Mouse (Mus musculus) layer of hippocampus, adult 9-10 months (tissue): Measurements from ENCODE around the gene Asna1.

ENCODE experiments used
- DNase-seq: peaks from one replicate; pipeline ENCODE4 v3.0.0; 2022; ENCODE audit warnings: low spot score

Asna1 gene

DNA sequence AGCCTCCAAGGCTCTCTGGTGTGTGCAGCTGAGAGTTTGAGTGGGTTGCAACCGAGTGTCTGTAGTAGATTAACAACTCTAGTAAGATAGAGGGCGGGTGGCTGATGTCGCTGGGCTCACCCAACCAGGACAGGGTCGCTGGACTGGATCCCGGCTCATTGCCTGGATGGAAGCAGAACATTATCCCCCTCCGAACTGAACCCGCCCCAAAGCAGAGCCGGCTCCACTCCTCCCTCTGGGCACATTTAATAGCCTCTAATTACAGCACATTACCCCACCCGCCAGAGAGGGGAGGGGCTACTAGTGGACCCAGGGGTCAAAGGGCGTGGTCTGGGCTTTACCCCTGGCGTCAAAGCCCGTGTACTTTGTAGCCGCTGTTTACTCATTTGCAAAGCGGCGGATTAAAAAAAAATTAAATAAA is 35.8 kb downstream of the Asna1 start:
- DNase-seq = no peak

- DNase-seq = no peak
Observed at GRCm38 (mm10) chr8:84987903-84988302, 37.2 kb downstream of the Asna1 start.

- DNase-seq = no peak
Observed at GRCm38 (mm10) chr8:84987388-84987787, 37.7 kb downstream of the Asna1 start.

GRCm38 (mm10) chr8:84986379-84986945 is 38.6 kb downstream of the Asna1 start:
- DNase-seq = no peak

DNA sequence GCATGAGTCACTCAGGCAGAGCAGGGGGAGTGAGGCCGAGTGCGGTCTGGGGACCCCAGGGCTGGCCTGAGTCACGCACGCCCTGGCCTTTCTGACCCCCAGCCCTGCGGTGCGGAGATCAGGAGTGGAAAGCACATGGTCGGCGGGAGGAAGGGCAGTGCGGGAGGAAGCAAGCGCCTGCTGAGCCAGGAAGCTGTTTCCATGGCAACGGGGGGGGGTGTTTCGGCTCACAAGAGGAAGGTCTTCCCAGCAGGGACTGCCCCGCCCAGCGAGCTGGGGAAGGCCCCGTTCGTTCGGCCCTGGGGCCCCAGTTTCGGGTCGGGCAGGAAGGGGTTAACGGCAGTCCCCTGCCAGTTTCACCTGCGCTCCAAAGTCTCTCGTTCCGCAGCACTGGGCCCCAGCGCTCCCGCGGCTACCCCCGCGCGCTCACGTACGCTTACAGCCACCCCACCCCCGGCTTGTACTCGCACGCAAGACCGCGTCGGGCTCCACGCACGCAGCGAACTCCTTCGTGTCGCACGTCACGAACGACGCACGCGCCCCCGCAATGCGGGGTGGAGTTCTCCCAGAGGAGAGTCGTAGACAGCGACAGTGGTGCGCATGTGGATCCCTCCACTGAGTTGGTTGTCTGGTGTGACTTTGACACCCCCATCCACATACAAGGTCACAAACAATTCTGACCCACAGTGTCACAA is 39.2 kb downstream of the Asna1 start:
- peak; percentile 78 for DNase-seq

GRCm38 (mm10) chr8:84985049-84985683 is 39.9 kb downstream of the Asna1 start:
- DNase-seq = no peak

DNA sequence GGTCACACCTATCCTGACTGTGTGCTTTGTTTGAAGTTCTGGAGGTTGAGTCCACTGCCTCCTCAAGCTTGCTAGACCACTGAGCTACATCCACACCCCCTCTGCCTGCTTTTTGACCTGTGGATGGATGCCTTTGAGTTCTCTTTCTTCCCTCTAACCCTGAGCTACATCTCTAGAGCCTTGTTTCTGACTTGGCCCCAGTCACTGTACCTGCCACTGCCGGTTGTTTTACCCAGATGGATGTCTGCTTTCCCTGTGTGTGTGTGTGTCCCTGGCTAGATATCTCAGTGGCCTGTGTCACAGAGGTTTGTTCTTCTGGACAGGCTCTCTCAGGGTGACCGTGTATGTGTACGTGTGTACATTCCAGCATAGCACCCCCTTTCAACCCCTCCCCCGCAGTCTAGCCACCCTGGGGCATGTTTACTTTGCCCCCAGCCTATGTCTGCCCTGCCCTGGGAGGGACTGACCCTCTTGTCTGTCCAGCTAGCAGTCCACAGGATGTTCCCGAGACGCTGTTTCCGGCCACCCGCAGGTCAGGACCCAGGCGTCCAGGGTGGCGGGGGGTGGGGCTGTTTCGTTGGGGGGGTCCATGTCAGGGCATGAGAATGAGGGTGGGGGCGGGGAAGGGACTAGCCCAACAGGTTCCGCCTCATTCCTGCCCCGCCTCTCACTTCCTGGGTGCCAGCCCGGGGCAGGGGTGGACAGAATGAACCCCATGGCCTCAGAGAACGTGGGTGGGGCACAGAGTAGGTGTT is 40.6 kb downstream of the Asna1 start:
- DNase-seq = no peak

- no peak for DNase-seq
Observed at GRCm38 (mm10) chr8:84982499-84983011, 42.5 kb downstream of the Asna1 start.

GRCm38 (mm10) chr8:84981644-84982498 is 43.2 kb downstream of the Asna1 start:
- DNase-seq = no peak

DNA sequence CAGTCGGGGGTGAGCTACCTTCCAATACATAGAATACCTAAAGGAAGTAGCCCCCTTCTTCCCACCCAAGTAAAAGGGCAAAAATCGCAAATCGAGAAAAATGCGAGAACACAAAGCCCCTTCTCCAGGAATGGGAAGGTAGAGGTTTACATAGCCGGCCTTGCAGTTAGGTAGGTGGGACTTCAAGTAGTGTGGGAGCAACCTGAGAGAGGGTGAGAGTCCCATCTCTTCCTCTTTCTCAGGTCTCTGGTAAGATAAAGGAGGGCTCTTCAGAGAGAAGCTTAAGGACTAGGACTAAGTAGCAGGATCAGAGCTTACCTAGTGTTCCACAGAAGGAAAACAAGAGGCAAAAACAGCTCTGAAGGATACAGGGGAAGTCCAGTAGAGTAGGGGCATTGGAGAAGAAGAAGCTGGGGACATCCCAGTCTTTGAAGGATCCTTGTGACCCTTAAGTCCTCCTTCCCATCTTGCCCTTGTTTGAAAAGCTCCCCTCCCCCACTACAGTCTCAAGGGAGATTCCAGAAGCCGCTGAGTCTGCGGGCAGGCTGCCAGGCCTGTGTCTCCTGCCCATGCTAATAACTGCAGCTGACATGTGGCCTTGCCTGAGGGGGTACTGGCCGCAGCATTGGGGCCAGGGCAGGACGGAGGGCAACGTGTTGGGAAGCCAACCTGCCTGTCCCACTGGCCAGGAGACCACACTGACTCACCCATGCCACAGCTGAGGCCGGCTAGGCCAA is 44.3 kb downstream of the Asna1 start:
- no peak for DNase-seq

DNA sequence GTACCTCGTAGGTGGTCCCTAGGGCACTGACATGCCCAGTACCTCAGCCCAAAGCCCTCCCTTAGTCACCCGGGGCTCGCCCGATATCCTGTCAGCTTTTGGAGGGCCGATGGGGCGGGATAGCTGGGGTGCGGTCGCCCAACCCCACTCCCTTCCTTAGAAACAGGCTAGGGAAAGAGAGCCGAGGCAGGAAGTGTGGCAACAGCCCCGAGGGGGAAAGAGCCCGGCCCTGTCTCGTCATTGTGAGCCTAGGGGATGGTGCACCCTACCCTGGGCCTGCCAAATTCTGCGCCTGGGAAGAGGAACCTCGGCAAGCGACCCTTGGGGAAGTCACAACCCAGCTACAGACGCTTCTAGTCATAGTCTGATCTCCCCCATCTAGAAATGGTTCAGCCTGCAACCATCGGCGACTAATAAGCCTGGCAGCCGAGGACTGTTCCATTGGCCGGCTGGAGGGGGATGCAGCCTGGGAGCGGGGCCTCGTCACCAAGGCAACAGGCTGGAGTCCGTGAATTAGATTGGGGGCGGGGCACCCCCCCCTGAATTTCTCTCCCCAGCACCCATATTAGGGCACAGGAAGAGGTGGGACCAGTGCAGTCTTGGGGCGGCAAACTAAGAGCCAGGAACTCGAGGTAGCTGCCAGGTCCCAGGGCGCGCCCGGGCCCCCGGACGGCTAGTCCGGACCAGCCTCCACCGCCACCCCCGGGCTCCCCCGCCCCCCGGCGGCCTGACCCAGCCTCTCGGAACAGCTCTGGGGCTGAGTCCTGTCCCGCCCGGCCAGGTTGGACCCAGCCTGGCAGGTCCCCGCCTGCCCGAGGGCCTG is 45.3 kb downstream of the Asna1 start:
- DNase-seq = peak; percentile 91

DNA sequence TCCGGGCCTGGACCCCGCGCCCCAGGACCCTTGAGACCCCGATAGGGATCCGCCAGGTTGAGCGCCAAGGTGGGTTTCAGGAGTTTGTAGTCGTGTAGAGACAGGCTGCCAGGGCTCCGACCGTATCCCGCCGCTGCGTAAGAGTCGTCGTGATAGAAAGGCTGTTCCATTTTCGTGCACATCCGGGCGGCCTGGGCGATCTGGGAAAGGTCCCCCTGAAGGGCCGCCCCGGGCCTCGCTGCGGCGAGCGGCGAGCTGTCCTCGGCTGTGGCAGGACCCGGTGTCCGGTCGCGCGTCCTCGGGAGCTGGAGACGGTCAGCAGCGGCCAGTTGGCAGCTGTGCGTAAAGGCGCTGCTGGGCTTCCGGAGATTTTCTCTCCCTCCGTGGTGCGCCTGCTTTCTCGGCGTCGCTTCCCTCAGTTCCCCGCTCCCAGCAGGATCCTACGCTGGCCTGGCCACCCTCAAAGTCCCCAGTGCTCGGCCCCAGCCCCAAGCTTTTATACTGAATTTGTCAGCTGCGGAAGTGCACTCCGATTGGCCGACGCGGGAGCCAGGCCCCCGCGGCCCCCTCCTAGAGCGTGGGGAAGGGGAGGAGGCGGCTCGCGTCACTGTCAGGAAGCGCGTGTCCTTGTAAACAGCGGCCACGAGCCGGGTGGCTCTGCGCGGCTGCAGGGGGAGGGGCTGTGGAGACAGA is 46.7 kb downstream of the Asna1 start, which contains the start of gene Junb:
TSS of gene Junb (minus strand) at position 471 of the 693 bp plus-strand sequence.
- DNase-seq = peak; percentile 96

GRCm38 (mm10) chr8:84977435-84978247 is 47.4 kb downstream of the Asna1 start:
- DNase-seq = no peak

- DNase-seq = no peak
Observed at GRCm38 (mm10) chr8:84976763-84977434, 48.2 kb downstream of the Asna1 start.

DNA sequence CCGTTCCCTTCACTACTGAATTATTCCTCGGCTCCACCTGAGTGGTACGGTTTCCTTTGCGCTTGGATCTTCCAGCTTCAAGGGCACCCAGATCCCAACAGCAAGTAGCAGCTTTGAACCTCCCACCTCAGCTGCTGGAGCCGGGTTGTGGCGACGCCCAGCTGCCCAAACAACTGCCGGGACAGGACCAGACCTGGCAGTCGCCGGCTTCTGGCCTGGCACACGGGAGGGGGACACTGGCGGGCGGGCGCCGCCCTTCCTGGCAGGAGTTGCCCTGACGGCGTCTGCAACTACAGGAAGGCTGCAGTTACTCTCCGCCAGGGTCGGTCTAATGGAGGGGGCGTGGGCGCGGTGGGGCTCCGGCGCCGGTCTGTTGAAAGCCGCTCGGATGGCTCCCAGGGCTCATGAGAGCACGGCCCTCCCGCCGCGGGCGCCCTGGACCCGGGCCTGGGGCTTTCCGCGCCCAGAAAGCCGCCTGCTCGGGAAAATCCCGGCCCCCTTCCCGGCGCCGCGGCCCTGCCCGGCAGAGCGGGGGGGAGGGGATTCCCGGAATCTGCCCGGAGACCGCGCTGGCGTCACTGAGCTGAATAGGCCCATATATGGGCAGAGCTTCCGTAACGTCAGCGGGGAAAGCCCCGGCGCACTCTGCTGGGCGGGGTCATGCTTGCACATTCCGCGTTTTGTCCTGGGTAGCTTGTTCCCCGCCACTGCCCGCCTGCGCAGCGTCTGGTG is 48.9 kb downstream of the Asna1 start:
- peak; percentile 94 for DNase-seq

DNA sequence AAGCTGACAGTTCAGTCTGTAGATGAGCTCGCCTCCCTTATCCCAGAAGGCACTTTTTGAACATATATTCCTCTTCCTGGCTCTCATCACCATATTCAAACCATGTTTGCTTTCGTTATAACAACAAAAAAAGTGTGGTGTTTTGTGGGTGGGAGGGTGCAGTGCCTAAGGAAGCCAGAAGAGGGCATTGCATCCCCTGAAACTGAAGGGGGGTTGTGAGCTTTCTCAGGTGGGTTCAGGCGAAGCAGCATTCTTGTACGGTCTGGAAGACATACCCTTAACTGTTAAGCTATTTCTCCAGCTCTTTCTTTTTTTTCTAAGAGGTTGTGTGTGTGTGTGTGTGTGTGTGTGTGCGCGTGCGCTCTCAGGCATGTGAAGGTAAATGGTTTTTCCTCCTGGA is 49.6 kb downstream of the Asna1 start:
- no peak for DNase-seq

GRCm38 (mm10) chr8:84974543-84975142 is 50.4 kb downstream of the Asna1 start:
- no peak for DNase-seq
